Mouse (Mus musculus) NIH3T3 (cell line): ENCODE results near the gene Pdcl3.
"Not testable (repeated sequence)": the region's sequence is repeated elsewhere in the genome, so short reads cannot be mapped to it uniquely, and the experiment has no call there.

Experiments
- DNase-seq: peaks from one replicate; pipeline ENCODE4 v3.0.0-alpha.2; 2012; ENCODE audit warnings: low read depth

Gene Pdcl3

GRCm38 (mm10) chr1:39025142-39025541 is 39.7 kb downstream of the Pdcl3 start:
- DNase-seq = no peak

- no peak for DNase-seq
Observed at GRCm38 (mm10) chr1:39025840-39026239, 40.4 kb downstream of the Pdcl3 start.

- no peak for DNase-seq
Observed at GRCm38 (mm10) chr1:39029176-39029575, 43.8 kb downstream of the Pdcl3 start.

- no peak for DNase-seq
Observed at GRCm38 (mm10) chr1:39030108-39030507, 44.7 kb downstream of the Pdcl3 start.

- DNase-seq = no peak
Observed at GRCm38 (mm10) chr1:39035817-39036216, 50.4 kb downstream of the Pdcl3 start.

- no peak for DNase-seq
Observed at GRCm38 (mm10) chr1:39042188-39042587, 56.8 kb downstream of the Pdcl3 start.

GRCm38 (mm10) chr1:39044442-39044841 is 59.0 kb downstream of the Pdcl3 start:
- DNase-seq = not testable (repeated sequence)

GRCm38 (mm10) chr1:39046689-39047088 is 61.3 kb downstream of the Pdcl3 start:
- no peak for DNase-seq
